ENCODE assay signal across 8 mouse cellular contexts in genomic region chr15:81987646-81988045, GRCm38 (mm10). TPM values are rescaled to one million over a fixed set of nuclear protein-coding genes. Genes with fewer than 3 reads are reported as not detected.
DNase-seq lines count a peak whose midpoint lies in the region; ATAC-seq lines count a peak whose summit lies in the region.

Xrcc6 (plus strand) TSS chr15:81987835.

- intact Hi-C loops in gastrocnemius, postnatal 36 days (cut with DNase I) = loop anchor here (2.0 to 5.0 kb wide), 2 partner anchors 27 to 50 kb away; partner anchors contain the start of genes Csdc2 and Pmm1

- no peaks in the 10 kb centered on the region for H3K9me3 ChIP-seq in intestine, embryonic 16.5 days (ENCODE audit: control insufficient read depth, low read length)
- no peaks in the 10 kb centered on the region for H3K9me3 ChIP-seq in midbrain, embryonic 11.5 days (ENCODE audit: control insufficient read depth, low read length)

- H3K4me3 ChIP-seq in intestine, embryonic 16.5 days (ENCODE audit: low read length) = no peak within 1 kb of the TSS
- no peak within 1 kb of the TSS for H3K4me3 ChIP-seq in midbrain, embryonic 11.5 days (ENCODE audit: low read depth, low read length)

- H3K9ac ChIP-seq in intestine, embryonic 16.5 days (ENCODE audit: low read depth, low read length) = no peak within 1 kb of the TSS
- H3K9ac ChIP-seq in midbrain, embryonic 11.5 days (ENCODE audit: low read length) = no peak within 1 kb of the TSS

- no peak for ATAC-seq in intestine, embryonic 16.5 days
- no peak for ATAC-seq in midbrain, embryonic 11.5 days (ENCODE audit: low FRiP score)

- 83% methylated on average over 3 of the region's 3 CpGs for WGBS in intestine, embryonic 16.5 days
- 81% methylated on average over 3 of the region's 3 CpGs for WGBS in midbrain, embryonic 11.5 days

- H3K36me3 ChIP-seq in intestine, embryonic 16.5 days (ENCODE audit: control insufficient read depth, insufficient read depth, low read length) = no peaks in the 10 kb centered on the region
- no peaks in the 10 kb centered on the region for H3K36me3 ChIP-seq in midbrain, embryonic 11.5 days (ENCODE audit: control insufficient read depth, insufficient read depth, low read length)

- 0 out of 2 replicates have a peak, but pooled peaks cover 11% of the 10 kb centered on the region for H3K4me1 ChIP-seq in intestine, embryonic 16.5 days (ENCODE audit: control insufficient read depth, insufficient read depth, low read length)
- peaks cover 8% of the 10 kb centered on the region for H3K4me1 ChIP-seq in midbrain, embryonic 11.5 days (ENCODE audit: control insufficient read depth, insufficient read depth, low read length)

- H3K27ac ChIP-seq in intestine, embryonic 16.5 days (ENCODE audit: low read length) = no peak within 1 kb of the TSS
- H3K27ac ChIP-seq in midbrain, embryonic 11.5 days (ENCODE audit: low read depth, low read length) = no peak within 1 kb of the TSS

- no peak for DNase-seq in layer of hippocampus, adult 8-10 months (ENCODE audit: low spot score in 2 of 2)
- no peak for DNase-seq in layer of hippocampus, adult 11-12 months (ENCODE audit: low spot score)
- no peak for DNase-seq in adrenal gland, postnatal 4 days (ENCODE audit: low spot score in 2 of 2)
- no peak for DNase-seq in gastrocnemius, postnatal 36 days
- no peak for DNase-seq in midbrain, embryonic 11.5 days (ENCODE audit: low spot score, missing footprints)
- DNase-seq in c-Kit-positive CD71-positive TER-119-positive erythroid progenitor cells, embryonic 14.5 days (ENCODE audit: low spot score) = no peak
- no peak for DNase-seq in right cerebral cortex, postnatal 4 days

- H3K27me3 ChIP-seq in intestine, embryonic 16.5 days (replicated peaks; ENCODE audit: control insufficient read depth, insufficient read depth, low read length) = no peaks in the 10 kb centered on the region
- no peaks in the 10 kb centered on the region for H3K27me3 ChIP-seq in midbrain, embryonic 11.5 days (ENCODE audit: control insufficient read depth, insufficient read depth, low read length)

- H3K4me2 ChIP-seq in intestine, embryonic 16.5 days (ENCODE audit: low read depth, low read length) = no peak within 1 kb of the TSS
- no peak within 1 kb of the TSS for H3K4me2 ChIP-seq in midbrain, embryonic 11.5 days

RNA-seq across cellular contexts. Expression of gene Xrcc6, which starts in this region (rescaled TPM):
- total RNA-seq in layer of hippocampus, adult 8-10 months (2022) = 10 to 100 TPM; 27.4 to 35.4 (median 28.9) TPM
- 10 to 100 TPM; 89.4 to 92.6 TPM for total RNA-seq in adrenal gland, postnatal 4 days (2021)
- 10 to 100 TPM; 17.8 to 22.9 TPM for total RNA-seq in gastrocnemius, postnatal 36 days (2021)
- polyA plus RNA-seq in intestine, embryonic 16.5 days (2015; fragmentation: Nextera tagmentation; extraction: Ambion mirVana) = 72.1 and 78.4 TPM in 2 replicates
- polyA plus RNA-seq in midbrain, embryonic 11.5 days (2014; fragmentation: Nextera tagmentation; extraction: Ambion mirVana) = 58.4 and 62.2 TPM in 2 replicates
